Mouse (Mus musculus) limb, embryonic 10.5 days (tissue): ENCODE measurements around the gene Wdr13. TPM values are rescaled to one million over a fixed set of nuclear protein-coding genes. Genes with fewer than 3 reads are reported as not detected.

Experiments used
- DNase-seq: peaks from one replicate; pipeline ENCODE4 v3.0.0-alpha.2; 2017; ENCODE audit warnings: low spot score
- H3K27ac ChIP-seq: fragments of 300-500 bp; sonication (generic); 2 replicates; pipeline ENCODE4 v1.5.1; 2016; ENCODE audit warnings: mild to moderate bottlenecking
- H3K27me3 ChIP-seq: fragments of 300-500 bp; sonication (generic); 2 replicates; pipeline ENCODE4 v1.6.1; 2016; ENCODE audit warnings: low read depth, mild to moderate bottlenecking; ENCODE audit not compliant: poor library complexity, severe bottlenecking
- H3K36me3 ChIP-seq: fragments of 300-500 bp; sonication (generic); 2 replicates; pipeline ENCODE4 v1.6.1; 2016; ENCODE audit warnings: mild to moderate bottlenecking, moderate library complexity
- H3K4me1 ChIP-seq: fragments of 300-500 bp; sonication (generic); 2 replicates; pipeline ENCODE4 v1.6.1; 2016
- H3K4me3 ChIP-seq: fragments of 300-500 bp; sonication (generic); 2 replicates; pipeline ENCODE4 v1.5.1; 2016; ENCODE audit warnings: mild to moderate bottlenecking, moderate library complexity
- H3K9me3 ChIP-seq: fragments of 300-500 bp; sonication (generic); replicated peaks from 2 replicates; pipeline ENCODE4 v1.6.1; 2016; ENCODE audit warnings: mild to moderate bottlenecking
- WGBS: fragments of 180-500 bp; shearing (Covaris S2); methylation state at CpG from one replicate; pipeline ENCODE4 v1.1.7; 2016; 5-methylcytosine and 5-hydroxymethylcytosine counted together
- polyA plus RNA-seq: library from polyadenylated mRNA; unstranded; fragments of >200 nt; fragmentation: Nextera tagmentation; extraction: Ambion mirVana; gene quantifications from 2 replicates; pipeline ENCODE4 v1.2.1, GENCODE M21; 2016

The Wdr13 gene
- polyA plus RNA-seq, 1 experiment from 2014 or later: 18.7 TPM

DNA sequence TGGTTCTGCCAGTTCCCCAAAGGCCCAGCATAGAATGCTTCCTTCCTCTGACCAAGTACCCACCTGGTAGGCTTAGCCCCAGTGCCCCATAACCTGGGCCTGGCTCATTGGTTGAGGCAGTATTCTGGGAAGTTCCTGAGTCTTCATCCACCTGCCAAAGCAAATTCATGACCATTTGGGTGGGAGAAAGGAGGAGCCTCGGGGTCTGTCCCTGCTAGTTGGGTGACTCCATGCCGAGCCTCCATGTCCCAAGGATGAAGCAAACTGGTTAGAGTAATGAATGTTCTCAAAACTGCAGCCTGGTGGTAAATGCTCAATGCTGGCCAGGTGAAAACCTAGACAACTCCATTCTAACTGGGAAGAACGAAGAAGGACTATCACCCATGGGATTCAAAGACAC lies 8.4 kb upstream of the Wdr13 start:
- no peak overlapping the region for H3K27ac ChIP-seq
- no peaks in the 10 kb centered on the region for H3K9me3 ChIP-seq
- 83% methylated on average over 3 of the region's 3 CpGs for WGBS
- H3K4me3 ChIP-seq: no peak overlapping the region
- H3K4me1 ChIP-seq: peaks cover 7% of the 10 kb centered on the region; the same call in 1 of the 2 replicates
- no peak for DNase-seq
- H3K36me3 ChIP-seq: peaks cover 69% of the 10 kb centered on the region
- no peaks in the 10 kb centered on the region for H3K27me3 ChIP-seq

DNA sequence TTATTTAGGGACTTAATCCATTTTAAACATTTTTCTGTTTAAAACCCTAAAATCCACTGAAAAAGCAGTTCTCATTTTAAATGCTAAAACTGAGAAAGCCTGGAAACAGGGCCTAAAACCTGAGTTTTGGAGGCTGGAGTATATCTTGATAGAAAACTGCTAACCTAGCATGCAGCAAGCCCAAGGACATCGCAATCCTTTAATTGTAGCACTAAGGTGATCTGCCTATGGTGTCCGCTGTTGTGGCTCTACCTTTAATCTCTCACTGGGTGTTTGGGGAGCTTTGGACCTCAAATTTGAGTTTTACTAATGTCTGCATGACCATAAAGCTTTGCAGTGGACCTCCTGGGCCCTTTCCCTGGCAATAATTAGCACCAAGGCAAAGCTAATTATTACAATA lies 7.8 kb upstream of the Wdr13 start:
- peaks cover 69% of the 10 kb centered on the region for H3K36me3 ChIP-seq
- no peaks in the 10 kb centered on the region for H3K27me3 ChIP-seq
- H3K4me3 ChIP-seq: no peak overlapping the region
- peaks cover 7% of the 10 kb centered on the region; the same call in 1 of the 2 replicates for H3K4me1 ChIP-seq
- no peaks in the 10 kb centered on the region for H3K9me3 ChIP-seq
- 100% methylated on average over 2 of the region's 2 CpGs for WGBS
- DNase-seq: no peak
- no peak overlapping the region for H3K27ac ChIP-seq

GRCm38 (mm10) chrX:8139480-8139879 lies 6.8 kb upstream of the Wdr13 start:
- H3K27ac ChIP-seq: no peak overlapping the region
- no peaks in the 10 kb centered on the region for H3K9me3 ChIP-seq
- no peak overlapping the region for H3K4me3 ChIP-seq
- no peaks in the 10 kb centered on the region for H3K27me3 ChIP-seq
- peaks cover 7% of the 10 kb centered on the region; the same call in 1 of the 2 replicates for H3K4me1 ChIP-seq
- peaks cover 68% of the 10 kb centered on the region for H3K36me3 ChIP-seq
- 53% methylated on average over 1 of the region's 1 CpGs for WGBS
- DNase-seq: no peak

DNA sequence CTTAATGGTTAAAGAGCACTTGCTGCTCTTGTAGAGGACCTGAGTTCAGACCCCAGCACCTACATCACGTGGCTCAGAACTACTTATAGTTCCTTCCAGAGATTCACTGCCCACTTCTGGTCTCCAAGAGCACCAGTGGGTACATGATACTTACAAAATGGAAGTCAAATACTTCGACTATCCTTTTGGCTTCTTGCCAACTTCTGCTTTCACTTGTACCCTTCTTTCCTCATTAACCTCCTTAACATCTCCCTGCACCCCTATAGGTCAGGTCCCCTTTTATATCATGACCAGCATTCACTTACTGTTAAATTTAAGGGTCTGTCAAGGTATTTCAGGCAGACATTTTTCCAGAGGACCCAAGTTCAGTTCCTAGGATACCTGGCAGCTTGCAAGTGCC lies 3.2 kb upstream of the Wdr13 start:
- 66% methylated on average over 2 of the region's 2 CpGs for WGBS
- peaks cover 38% of the 10 kb centered on the region for H3K36me3 ChIP-seq
- no peaks in the 10 kb centered on the region for H3K27me3 ChIP-seq
- no peak overlapping the region for H3K27ac ChIP-seq
- no peaks in the 10 kb centered on the region for H3K9me3 ChIP-seq
- no peak overlapping the region for H3K4me3 ChIP-seq
- no peak for DNase-seq
- H3K4me1 ChIP-seq: 0 out of 2 replicates have a peak, but pooled peaks cover 4% of the 10 kb centered on the region

GRCm38 (mm10) chrX:8131393-8131792 lies 1.3 kb downstream of the Wdr13 start:
- peak overlapping the region; percentile 36; the same call in 1 of the 2 replicates for H3K27ac ChIP-seq
- no peaks in the 10 kb centered on the region for H3K9me3 ChIP-seq
- peaks cover 22% of the 10 kb centered on the region for H3K36me3 ChIP-seq
- WGBS: 89% methylated on average over 17 of the region's 17 CpGs
- H3K4me1 ChIP-seq: 0 out of 2 replicates have a peak, but pooled peaks cover 4% of the 10 kb centered on the region
- H3K4me3 ChIP-seq: peak overlapping the region; percentile 60
- no peak for DNase-seq
- no peaks in the 10 kb centered on the region for H3K27me3 ChIP-seq

- peaks cover 32% of the 10 kb centered on the region for H3K36me3 ChIP-seq
- no peak overlapping the region for H3K27ac ChIP-seq
- no peaks in the 10 kb centered on the region for H3K27me3 ChIP-seq
- H3K4me1 ChIP-seq: no peaks in the 10 kb centered on the region
- 80% methylated on average over 7 of the region's 7 CpGs for WGBS
- no peak overlapping the region for H3K4me3 ChIP-seq
- no peaks in the 10 kb centered on the region for H3K9me3 ChIP-seq
- no peak for DNase-seq
Measured at GRCm38 (mm10) chrX:8125235-8125634, 7.5 kb downstream of the Wdr13 start.

GRCm38 (mm10) chrX:8123821-8124470 lies 8.7 kb downstream of the Wdr13 start:
- no peaks in the 10 kb centered on the region for H3K9me3 ChIP-seq
- H3K27ac ChIP-seq: no peak overlapping the region
- peaks cover 23% of the 10 kb centered on the region for H3K36me3 ChIP-seq
- DNase-seq: no peak
- no peak overlapping the region for H3K4me3 ChIP-seq
- WGBS: 87% methylated on average over 6 of the region's 6 CpGs
- no peaks in the 10 kb centered on the region for H3K4me1 ChIP-seq
- no peaks in the 10 kb centered on the region for H3K27me3 ChIP-seq

DNA sequence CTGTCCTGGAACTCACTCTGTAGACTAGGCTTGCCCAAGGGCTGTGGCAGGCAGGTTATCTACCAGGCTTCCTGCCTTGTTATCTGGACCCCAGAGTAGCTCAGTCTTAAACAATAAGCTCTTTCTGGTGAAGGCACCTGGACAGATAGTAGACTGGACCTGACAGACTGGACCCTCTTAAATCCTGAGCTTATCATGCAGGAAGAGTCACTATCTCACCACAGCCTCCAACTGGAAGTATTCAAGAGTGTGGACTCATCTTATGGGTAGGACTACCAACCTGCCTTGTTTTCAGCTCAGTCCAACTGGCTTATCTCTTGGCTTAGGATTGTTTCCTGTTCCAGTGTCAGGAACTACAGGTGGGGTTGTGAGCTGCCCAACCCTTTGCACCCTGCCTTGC lies 15.4 kb downstream of the Wdr13 start:
- Histone ChIP-seq H3K27me3 (no peaks in the 10 kb centered on the region), H3K9me3 (no peaks in the 10 kb centered on the region), H3K36me3 (no peaks in the 10 kb centered on the region), H3K4me1 (no peaks in the 10 kb centered on the region), H3K27ac (no peak overlapping the region), H3K4me3 (no peak overlapping the region)
- DNase-seq: no peak

GRCm38 (mm10) chrX:8115275-8115674 lies 17.4 kb downstream of the Wdr13 start:
- no peak for DNase-seq
- WGBS: 82% methylated on average over 4 of the region's 4 CpGs
- Histone ChIP-seq H3K9me3 (no peaks in the 10 kb centered on the region), H3K36me3 (no peaks in the 10 kb centered on the region), H3K4me1 (no peaks in the 10 kb centered on the region), H3K27me3 (no peaks in the 10 kb centered on the region), H3K27ac (no peak overlapping the region), H3K4me3 (no peak overlapping the region)

GRCm38 (mm10) chrX:8105019-8105418 lies 27.7 kb downstream of the Wdr13 start:
- Histone ChIP-seq H3K4me3 (no peak overlapping the region), H3K27ac (no peak overlapping the region), H3K4me1 (peaks cover 6% of the 10 kb centered on the region; the same call in 1 of the 2 replicates), H3K36me3 (no peaks in the 10 kb centered on the region), H3K27me3 (no peaks in the 10 kb centered on the region), H3K9me3 (no peaks in the 10 kb centered on the region)
- WGBS: 99% methylated on average over 3 of the region's 3 CpGs
- no peak for DNase-seq

DNA sequence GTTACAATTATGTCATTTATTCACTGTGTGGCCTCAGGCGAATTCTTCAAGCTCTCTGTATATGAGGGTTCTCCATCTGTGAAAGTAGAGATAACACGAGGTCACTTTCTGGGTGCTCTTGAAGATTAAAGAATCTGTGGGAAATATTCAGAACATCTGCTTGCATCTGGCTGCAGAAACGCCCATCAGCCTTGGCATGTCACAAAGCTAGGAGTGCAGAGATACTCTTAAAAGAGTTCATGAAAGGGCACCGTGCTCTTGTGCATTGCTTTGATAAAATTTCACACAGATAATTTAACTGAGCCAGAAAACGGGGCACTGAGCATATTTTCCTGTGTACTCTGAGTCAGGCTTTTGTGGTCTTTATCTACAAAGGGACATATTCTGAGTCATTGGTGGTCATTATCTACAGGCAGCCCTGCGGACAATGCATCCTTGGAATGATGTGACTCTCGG lies 30.5 kb downstream of the Wdr13 start:
- H3K4me1 ChIP-seq: peaks cover 6% of the 10 kb centered on the region; the same call in 1 of the 2 replicates
- H3K9me3 ChIP-seq: no peaks in the 10 kb centered on the region
- no peak for DNase-seq
- WGBS: 76% methylated on average over 7 of the region's 7 CpGs
- no peak overlapping the region for H3K27ac ChIP-seq
- no peak overlapping the region for H3K4me3 ChIP-seq
- H3K36me3 ChIP-seq: no peaks in the 10 kb centered on the region
- H3K27me3 ChIP-seq: no peaks in the 10 kb centered on the region

GRCm38 (mm10) chrX:8101017-8101416 lies 31.7 kb downstream of the Wdr13 start:
- peaks cover 6% of the 10 kb centered on the region; the same call in 1 of the 2 replicates for H3K4me1 ChIP-seq
- no peaks in the 10 kb centered on the region for H3K27me3 ChIP-seq
- DNase-seq: peak; percentile 67
- no peaks in the 10 kb centered on the region for H3K9me3 ChIP-seq
- peak overlapping the region; percentile 70; the same call in 1 of the 2 replicates for H3K27ac ChIP-seq
- H3K4me3 ChIP-seq: no peak overlapping the region
- 13% methylated on average over 3 of the region's 3 CpGs for WGBS
- H3K36me3 ChIP-seq: no peaks in the 10 kb centered on the region

DNA sequence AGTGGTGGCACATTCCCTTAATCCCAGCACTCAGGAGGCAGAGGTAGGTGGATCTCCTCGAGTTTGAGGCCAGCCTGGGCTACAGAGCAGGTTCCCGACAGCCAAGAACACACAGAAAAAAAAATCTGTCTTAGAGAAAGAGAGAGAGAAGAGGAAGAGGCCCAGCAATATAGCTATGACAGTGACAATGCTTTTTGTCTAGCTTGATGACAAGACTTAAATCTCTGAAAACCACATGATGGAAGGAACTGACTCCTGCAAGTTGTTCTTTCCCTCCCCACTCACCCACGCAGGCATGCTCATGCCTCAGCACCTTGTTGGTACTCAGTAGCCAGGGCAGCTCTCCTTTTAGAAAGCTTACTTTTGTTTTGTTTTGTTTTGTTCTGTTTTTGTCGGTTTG lies 33.3 kb downstream of the Wdr13 start:
- Histone ChIP-seq H3K27me3 (no peaks in the 10 kb centered on the region), H3K4me1 (peaks cover 6% of the 10 kb centered on the region; the same call in 1 of the 2 replicates), H3K27ac (no peak overlapping the region), H3K36me3 (no peaks in the 10 kb centered on the region), H3K9me3 (no peaks in the 10 kb centered on the region), H3K4me3 (no peak overlapping the region)
- no peak for DNase-seq
- 72% methylated on average over 4 of the region's 4 CpGs for WGBS
